Mouse (Mus musculus): ENCODE measurements around the gene Ngfr.

Ngfr gene

GRCm38 (mm10) chr11:95563849-95564248 lies 23.7 kb downstream of the Ngfr start:
- no peak for DNase-seq

DNA sequence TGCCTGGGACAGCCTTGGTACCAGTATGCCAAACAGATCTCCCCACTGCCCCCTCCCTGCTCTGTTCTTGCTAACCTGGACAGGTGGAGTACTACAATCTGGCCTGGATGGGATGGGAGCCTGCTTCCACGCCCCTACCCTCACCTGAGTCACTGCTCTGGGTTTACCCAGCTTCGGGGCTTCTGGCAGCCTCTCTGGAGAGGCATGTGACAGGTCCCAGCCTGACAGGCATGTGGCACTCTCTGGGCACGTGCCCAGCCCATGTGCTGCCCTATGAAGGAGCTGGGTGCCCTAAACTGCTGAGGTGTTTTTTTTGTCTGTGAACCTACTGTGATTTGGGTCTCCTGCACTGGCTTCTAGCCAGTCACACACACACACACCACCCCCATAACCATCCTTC lies 26.8 kb downstream of the Ngfr start:
- no peak for DNase-seq

DNA sequence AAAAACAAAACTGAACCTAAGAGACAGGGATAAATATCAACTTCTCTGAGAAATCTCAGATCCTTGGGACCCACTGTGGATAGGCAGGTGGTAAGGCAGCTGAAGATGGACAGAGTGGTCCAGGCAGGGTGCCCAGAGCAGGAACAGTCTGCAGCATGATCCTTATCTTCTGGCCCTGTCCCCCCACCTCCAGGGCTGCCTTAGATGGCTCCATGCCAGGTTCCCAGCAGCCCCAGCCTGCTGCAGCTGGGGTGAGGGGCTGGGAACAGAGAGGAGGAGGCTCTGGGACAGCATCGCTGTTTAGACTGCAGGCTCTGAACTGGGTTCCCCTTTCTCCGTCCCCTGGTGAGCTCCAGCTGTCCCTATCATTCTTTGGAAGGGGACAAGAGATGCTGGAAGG lies 27.8 kb downstream of the Ngfr start:
- no peak for DNase-seq

GRCm38 (mm10) chr11:95557719-95558118 lies 29.8 kb downstream of the Ngfr start:
- peak; percentile 15 for DNase-seq

DNA sequence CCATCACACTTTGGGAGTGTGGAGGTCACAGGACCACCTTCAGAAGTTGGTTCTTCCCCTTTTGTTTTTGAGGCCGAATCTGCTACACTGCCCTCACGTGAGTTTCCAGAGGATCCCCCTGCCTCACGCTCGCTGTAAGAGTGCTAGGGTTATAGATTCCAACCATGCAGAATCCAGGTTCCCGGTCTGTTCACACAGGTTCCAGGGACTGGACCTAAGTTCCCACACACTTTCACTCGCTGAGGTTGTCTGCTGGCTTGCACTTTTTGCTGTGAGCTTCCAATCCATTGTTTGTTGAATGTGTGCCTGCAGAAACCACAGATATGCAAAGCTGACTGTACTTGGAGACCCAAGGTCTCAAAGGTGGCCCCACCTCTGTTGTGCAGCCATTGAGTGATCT lies 30.5 kb downstream of the Ngfr start:
- DNase-seq: no peak

DNA sequence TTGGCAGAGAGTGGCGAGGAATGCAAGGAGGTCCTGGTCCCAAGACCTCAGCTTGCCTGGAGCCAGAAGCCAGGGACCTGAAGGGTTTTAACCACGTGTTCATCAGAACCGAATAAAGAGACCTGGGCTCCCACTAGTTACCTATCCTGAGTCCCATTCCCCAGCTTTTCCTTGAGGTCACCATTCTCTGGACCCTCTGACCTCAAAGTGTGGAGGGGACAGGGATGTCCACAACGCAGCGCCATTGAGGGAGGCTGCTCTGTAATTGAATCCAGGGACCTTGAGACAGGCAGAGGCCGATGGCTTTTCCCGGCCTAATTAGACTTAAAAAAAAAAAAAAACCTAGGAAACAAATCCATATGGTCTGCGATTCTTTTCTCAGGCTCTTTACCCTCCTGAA lies 32.3 kb downstream of the Ngfr start:
- DNase-seq: no peak

- no peak for DNase-seq
Measured at GRCm38 (mm10) chr11:95550301-95551021, 37.1 kb downstream of the Ngfr start.

- no peak for DNase-seq
Measured at GRCm38 (mm10) chr11:95546021-95546782, 41.3 kb downstream of the Ngfr start.

- DNase-seq: no peak
Measured at GRCm38 (mm10) chr11:95544546-95545327, 42.8 kb downstream of the Ngfr start.

- no peak for DNase-seq
Measured at GRCm38 (mm10) chr11:95540637-95541385, 46.7 kb downstream of the Ngfr start.

DNA sequence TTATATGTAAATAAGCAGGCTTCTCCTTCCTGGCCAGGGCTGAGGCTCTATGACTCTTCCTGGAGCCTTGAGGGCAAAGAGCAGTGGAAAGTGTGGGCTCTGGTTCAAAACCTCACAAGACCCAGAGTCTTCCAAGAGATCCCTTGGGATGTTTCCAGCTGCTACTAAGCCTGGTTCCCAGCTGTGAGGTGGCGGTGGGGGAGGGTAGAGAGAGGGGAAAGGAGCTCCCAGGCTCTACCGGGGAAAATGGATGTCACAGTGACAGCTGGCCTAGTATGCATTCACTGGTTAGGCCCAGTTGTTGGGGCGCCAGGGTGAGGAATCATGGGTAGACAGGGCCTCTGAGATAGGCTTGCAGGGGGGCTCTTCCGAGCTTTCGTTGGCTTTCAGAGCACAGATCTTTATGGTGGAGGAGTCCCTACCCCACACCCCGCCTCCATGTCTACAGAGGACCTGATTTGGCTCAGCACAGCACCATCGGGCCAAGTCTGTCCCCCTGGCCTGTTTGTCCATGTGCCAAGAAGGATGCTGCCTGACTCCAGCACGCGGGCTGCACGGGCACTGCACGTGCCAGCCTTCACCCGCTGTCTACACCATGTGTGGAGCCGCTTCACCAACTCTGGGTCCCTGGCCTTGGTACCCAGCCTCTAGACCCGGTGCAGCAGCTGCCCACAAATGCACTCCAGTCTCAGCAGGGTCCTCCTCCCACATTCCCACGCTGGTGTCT lies 49.0 kb downstream of the Ngfr start:
- DNase-seq: no peak

DNA sequence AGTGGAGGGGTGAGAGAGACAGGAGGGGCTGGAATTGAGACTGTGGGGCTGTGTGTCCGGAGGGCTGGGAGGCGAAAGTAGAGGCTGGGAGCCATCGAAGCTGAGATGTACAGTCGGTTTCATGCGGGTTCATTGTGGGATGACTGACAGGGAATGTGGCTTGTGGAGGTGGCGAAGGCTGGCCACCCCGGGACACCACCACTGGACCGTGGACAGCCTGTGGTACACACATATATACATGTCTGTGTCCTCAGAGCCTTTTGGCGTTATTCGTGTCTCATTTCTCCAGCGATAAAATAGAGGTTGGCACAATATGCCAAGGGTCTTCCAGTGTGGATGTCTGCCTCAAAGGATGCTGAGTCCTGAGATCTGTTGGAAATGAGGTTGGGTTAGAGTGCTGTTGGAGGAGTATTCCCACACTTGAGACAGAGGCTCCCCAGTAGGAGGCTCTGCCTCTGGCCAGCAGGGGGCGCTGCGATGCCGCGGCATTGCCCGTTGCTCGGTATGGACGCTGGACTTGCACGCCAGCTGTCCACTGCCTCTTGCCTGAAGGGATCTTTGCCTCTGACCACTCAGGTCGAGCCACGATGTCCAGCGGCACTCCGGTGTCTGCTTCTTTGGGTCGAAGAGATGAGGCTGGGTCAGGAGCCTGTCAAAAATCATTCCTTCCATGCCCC lies 53.9 kb downstream of the Ngfr start:
- peak; percentile 81 for DNase-seq

DNA sequence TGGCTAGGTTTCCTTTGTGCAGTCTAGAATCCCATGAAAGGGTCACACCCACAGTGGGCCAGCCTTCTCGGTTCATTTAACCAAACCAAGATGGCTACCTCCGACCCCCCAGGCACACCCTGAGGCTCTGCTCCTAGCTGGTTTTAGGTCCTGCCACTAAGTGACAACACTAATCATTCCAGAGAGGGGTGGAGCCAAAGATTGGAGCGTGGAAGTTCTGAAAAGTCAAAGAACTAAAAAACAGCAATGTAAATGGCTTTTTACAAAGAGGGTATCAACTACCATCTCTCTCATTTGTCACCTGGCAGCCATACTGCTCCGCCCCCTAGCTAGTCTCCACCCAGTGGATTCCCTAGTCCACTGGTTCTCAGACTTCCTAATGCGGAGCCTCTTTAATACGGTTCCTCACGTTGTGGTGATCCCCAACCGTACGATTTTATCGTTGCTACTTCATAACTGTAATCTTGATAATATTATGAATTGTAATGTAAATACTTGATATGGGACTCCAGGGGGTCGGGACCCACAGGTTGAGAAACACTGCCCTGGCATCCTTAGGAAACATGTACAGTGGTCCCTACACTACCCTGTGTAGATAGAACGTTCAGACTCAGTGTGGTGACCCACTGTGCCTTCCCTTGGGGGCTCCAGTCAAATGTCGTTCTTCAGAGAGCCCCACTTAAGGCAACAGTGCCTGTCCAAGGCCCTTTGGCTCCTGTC lies 55.0 kb downstream of the Ngfr start:
- DNase-seq: no peak

- no peak for DNase-seq
Measured at GRCm38 (mm10) chr11:95528231-95528630, 59.3 kb downstream of the Ngfr start.

GRCm38 (mm10) chr11:95527307-95527706 lies 60.2 kb downstream of the Ngfr start:
- DNase-seq: no peak

DNA sequence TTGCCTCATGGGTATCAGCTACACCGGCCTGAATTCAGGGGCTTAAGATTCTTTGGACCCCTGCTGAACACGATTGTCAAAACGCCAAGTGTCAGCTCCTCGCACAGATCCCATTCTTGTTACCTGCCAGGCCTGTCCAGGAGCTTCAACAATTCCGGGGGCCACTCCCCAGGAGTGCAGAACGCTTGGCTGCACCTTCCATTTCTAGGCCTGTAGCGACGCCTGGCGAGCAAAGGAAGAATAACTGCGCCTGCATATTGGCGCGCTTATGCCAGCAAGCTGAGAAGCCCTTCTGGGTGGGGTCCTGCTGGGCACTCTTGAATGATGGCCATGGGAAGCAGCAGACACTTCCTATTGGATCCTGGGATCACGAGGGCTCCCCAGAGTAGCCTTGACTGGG lies 66.0 kb downstream of the Ngfr start:
- peak; percentile 71 for DNase-seq

GRCm38 (mm10) chr11:95520456-95521072 lies 67.0 kb downstream of the Ngfr start:
- peak; percentile 85 for DNase-seq

GRCm38 (mm10) chr11:95519996-95520395 lies 67.5 kb downstream of the Ngfr start:
- DNase-seq: no peak

- no peak for DNase-seq
Measured at GRCm38 (mm10) chr11:95519299-95519698, 68.2 kb downstream of the Ngfr start.
